Mouse (Mus musculus) yolk sac, embryonic 10.5 days (tissue): ENCODE data around the gene Hs3st3b1.

ENCODE experiments used
- DNase-seq: peaks from one replicate; pipeline ENCODE4 v3.0.0-alpha.2; 2017; ENCODE audit warnings: low spot score

Gene Hs3st3b1

DNA sequence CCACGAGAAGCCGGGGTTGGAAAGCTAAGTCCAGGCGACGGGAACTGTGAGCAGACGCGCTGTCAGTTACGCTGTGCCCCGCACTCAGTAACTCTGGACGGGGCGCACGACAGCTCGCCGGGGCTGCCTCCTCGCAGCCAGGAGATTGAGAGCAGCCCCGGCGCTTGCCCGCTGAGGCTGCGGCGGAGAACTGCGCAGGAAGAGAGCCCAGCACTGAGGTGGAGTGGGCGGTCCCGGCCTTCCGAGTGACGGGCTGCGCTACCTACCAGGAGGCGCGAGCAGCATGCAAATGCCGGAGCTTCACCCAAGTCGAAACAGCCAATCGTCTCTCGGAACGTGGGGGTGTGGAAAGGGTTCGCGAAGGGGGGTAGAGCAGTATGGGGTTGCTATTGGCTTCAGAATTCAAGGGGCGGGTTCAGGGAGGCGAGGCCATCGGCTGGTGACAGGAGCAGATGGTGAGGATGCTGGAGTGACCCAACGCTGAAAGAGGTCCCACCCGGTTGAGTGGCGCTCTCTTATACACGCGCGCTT, at the start of gene Hs3st3b1:
Gene Hs3st3b1, minus strand, starts transcription at position 200 of the 531 bp plus-strand sequence.
- DNase-seq, result peak; percentile 97

GRCm38 (mm10) chr11:63971462-63971861, 49.4 kb upstream of the Hs3st3b1 start:
- DNase-seq, result no peak

DNA sequence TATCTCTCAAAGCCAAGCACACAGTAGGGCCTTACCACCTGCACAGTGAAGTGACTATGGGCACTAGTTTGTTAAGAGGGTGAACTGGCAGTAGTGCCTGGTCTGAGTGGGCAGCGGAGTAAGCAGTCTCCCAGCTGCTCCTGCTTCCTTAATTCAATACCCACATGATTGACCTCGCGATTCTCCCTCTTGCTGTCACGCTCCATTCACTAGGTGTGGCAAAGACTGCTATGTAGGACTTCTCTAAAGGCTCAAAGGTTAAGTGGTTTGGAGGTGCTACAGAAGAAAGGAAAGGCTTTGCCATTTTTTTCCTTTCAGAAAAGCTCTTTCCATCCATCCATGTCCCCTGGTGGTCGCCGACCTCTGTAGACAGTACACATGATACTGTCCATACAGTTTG, 48.7 kb upstream of the Hs3st3b1 start:
- no peak for DNase-seq

DNA sequence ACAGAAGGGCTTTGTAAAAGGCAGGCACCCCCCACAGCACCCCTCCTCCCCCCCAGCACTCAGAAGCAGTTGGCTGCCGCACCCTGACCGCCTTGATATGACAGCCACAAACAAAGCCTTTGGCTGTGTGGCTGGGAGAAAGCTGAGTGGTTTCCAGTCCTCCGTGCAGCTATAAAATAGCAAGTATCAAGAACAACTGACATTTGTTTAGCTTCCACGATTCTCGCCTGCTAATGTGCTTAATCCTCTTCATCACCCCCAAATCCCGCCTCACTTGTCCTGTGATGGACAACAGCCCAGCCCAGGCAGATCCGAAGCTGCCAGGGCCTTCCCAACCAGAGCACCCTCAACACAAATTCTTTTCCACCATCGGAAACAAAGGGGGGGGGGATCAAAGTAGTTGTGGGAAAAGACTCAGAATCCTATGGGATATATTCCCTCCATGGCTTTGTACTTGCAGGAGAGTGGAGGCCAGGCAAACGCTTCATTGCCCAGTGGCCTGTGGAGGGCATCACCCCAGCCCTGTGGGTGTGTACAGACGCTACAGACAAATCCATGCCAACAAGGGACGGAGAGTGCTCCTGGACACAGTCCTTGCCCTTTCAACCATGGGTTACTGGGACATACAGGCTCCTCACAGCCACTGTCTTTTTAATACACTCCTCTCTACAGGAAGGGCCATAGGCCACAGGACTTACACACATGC, 47.3 kb upstream of the Hs3st3b1 start:
- peak; percentile 32 for DNase-seq

GRCm38 (mm10) chr11:63968388-63969035, 46.4 kb upstream of the Hs3st3b1 start:
- DNase-seq, result no peak

GRCm38 (mm10) chr11:63967641-63968387, 45.7 kb upstream of the Hs3st3b1 start:
- DNase-seq, result no peak

DNA sequence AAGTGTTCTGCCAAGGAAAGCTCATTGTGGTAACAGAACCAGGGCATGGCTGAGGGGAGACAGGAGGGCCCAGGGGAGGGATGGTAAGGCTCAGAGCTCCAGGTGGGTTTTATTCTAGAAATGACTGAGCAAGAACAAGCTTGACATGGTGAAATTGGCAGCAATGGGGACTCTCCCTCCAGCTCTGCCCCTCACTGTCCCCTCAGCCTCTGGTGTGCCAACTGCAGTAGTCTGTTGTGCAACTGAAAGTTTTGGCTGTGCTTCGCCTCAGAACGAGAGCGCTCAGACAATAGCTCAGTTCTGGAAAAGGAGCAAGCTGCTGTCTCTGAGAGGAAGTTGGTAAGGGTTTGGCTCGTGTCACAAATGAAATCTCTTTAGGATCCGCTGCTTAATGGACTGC, 43.3 kb upstream of the Hs3st3b1 start:
- no peak for DNase-seq

- DNase-seq, result peak; percentile 78
These were observed 35.1 kb upstream of the Hs3st3b1 start for GRCm38 (mm10) chr11:63957207-63957606.

DNA sequence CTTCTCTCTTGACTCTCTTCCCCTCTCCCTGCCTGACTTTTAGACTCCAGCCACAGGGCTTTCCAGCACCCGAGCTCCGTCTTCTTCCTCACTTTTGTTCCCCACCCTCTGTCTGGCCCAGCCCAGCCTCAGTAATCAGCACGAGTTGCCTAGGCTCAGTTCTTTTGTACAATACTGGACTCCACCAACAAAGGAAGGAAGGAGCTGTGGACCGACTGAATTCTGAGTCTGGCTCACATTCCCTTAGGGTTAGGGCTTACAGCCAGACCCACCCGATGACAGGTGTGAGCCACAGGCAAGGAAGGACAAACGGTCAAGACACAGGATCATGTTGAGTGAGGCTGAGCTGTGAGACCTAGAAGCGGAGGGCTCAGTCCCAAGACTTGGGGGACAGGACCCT, 34.7 kb upstream of the Hs3st3b1 start:
- DNase-seq, result no peak

DNA sequence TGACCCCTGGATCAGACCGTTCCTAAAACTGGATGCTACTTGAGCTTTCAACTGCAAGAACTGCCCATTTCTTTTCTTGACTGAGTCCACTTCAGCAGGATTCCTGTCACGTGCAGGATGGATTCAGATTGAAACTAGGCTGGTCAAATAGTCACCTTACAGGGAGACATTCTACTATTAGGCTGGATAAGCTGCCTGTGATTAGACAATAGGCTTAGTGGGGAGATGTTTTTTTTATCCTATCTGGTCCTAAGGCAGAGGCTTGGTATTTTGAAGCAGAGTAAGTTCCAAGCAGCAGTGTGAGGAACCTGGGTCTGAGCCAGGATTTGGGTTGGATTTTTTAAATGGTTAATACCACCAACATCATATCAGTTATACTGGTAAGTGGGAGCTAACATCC, 31.8 kb upstream of the Hs3st3b1 start:
- no peak for DNase-seq

DNA sequence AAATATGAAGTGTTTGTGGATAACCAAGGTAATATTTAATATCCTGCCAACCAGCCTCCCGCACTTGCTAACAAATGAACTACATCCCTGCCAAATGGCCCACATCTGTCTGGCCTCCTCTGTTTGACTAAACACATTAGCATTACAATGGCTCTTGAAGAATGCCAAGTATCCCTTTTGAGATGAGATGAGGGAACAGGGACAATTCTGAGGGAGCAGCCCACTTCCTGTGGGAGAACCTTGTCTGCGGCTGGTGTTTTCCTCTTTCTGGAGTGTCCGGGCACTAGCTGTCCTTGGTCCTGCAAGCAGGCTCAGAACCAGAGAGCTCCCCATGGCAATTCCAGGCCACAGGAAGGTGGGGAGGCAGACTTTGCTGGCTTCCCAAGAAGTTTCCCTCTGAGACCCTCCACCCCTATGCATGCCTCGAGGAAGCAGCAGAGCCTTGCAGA, 30.7 kb upstream of the Hs3st3b1 start:
- DNase-seq, result no peak

- peak; percentile 65 for DNase-seq
These were observed 29.9 kb upstream of the Hs3st3b1 start for GRCm38 (mm10) chr11:63951831-63952631.

DNA sequence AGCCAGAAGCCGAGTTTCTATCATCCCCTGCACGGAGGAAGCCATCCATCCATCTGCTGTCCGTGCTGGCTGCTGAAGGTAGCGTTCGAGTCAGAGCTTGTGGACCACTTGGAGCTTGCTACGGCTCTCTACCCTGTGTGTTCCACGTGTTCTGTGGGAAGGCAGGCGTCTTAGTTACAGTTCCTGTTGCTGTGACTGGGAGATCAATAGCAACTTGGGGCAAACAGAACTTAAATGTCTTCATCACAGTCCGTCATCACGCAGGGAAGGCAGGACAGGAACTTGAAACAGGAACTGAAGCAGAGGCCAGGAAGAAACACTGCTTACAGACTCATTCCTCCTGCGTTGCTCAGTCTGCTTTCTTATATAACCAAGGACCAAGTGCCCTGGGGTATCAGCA, 26.3 kb upstream of the Hs3st3b1 start:
- no peak for DNase-seq

DNA sequence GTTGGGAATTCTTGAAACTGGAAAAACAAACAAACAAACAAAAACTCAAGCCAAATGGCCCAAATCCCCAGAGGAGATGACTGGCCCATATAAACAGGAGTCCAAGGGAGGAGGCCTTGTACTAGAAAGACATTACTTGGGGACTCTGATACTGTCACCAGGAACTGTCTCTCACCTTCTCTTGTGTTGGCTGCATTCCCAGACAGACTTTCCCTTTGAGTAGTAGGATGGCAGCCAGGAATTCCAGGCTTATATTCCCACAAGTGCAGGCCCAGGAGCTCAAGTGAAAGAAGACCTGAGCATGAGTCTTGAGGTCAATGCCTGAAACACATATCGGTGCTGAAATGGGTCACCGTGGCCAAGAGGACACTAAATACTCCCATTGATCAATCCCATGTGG, 24.9 kb upstream of the Hs3st3b1 start:
- DNase-seq, result no peak

- no peak for DNase-seq
These were observed 21.9 kb upstream of the Hs3st3b1 start for GRCm38 (mm10) chr11:63943947-63944346.

- no peak for DNase-seq
These were observed 21.3 kb upstream of the Hs3st3b1 start for GRCm38 (mm10) chr11:63943268-63943890.

DNA sequence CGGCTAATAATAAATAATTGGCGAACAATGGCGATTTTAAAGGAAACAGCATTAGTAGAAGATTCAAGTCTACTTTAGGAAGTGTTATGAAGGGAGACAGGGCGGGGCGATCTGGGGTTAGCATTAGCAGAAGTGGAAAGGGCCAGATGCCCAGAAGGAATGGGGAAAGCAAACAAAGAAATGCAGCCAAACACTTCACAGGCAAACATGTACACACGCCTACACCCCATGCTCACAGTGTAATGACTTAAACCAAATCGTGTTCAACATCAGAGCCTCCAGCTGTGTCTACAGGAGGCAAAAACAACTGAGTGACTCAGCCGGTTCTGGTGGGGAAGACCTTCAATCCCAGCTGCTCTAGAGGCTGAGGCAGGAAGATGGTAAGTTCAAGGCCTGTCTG, 20.1 kb upstream of the Hs3st3b1 start:
- DNase-seq, result no peak

GRCm38 (mm10) chr11:63936641-63937040, 14.6 kb upstream of the Hs3st3b1 start:
- no peak for DNase-seq

DNA sequence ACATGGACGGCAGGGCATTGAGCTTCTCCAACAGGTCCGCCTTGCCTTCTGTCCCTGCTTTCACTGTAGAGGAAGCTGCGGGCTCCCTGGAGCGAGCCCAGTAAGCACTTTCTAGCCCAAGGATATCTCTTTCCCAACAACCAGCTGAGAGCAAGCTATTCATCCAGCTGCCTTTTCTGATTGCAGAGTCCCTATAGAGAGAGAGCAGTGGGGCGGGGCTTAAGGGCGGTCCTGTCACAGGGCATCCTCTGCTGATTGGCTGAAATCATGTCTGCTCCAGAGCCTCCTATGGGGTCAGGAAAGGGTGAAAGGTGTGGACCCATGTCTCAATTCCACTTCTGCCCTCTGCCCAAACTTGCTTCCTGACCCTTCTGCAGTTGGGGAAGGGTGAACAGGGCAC, 4.8 kb upstream of the Hs3st3b1 start:
- no peak for DNase-seq

DNA sequence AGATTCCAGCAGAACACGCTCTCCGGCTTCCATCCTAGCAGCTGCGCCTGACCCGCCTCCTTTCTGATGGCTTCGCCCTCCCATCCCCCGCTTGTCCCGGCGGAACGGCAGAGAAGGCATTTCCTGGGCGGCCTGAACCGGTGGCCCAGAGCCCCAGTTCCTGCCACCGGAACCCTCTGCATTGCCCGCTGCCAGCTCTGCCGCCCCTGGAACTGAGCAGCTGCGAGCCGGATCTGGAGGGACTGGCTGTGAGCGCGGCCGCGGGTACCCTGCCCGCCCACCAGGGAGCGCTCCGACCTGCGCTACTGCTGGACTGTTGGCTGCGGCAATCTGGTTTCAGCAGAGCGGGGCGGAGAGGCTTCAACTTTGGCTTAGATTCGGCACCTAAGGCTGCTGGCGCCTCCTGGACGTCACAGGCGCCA, 3.1 kb upstream of the Hs3st3b1 start:
- DNase-seq, result peak; percentile 72

DNA sequence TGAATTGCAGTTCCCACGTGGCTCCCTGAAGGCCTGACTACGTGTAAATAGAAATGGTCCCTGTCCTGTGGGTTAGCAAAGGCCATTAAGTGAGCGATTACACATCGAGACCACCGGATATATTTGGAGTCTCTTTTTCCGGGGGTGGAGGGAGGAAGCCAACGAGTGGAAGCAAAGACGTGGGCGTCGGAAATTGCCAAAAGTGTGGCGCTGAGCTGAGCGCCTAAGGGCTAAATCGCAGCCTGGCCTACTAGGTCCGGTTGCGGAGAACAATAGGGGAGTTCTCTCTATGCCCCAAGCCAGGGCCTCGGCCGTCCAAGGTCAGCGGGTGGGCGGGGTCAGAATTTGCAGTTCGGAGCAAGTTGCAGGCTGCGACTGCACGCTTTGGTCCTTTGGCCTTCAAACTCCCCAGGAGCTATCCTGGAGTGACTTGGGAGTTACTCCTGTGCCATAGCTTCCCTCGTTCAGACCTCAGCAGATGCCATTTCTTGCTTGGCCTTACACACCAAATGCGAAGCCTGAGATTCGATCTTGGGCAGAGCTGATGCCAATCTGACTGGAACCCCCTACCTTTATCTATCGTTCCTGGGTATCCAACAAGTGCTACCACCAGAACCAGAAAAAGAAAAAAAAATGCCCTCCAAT, 2.3 kb upstream of the Hs3st3b1 start:
- DNase-seq, result peak; percentile 16
